Mouse (Mus musculus): ENCODE measurements around the gene Slc15a4.

The Slc15a4 gene

DNA sequence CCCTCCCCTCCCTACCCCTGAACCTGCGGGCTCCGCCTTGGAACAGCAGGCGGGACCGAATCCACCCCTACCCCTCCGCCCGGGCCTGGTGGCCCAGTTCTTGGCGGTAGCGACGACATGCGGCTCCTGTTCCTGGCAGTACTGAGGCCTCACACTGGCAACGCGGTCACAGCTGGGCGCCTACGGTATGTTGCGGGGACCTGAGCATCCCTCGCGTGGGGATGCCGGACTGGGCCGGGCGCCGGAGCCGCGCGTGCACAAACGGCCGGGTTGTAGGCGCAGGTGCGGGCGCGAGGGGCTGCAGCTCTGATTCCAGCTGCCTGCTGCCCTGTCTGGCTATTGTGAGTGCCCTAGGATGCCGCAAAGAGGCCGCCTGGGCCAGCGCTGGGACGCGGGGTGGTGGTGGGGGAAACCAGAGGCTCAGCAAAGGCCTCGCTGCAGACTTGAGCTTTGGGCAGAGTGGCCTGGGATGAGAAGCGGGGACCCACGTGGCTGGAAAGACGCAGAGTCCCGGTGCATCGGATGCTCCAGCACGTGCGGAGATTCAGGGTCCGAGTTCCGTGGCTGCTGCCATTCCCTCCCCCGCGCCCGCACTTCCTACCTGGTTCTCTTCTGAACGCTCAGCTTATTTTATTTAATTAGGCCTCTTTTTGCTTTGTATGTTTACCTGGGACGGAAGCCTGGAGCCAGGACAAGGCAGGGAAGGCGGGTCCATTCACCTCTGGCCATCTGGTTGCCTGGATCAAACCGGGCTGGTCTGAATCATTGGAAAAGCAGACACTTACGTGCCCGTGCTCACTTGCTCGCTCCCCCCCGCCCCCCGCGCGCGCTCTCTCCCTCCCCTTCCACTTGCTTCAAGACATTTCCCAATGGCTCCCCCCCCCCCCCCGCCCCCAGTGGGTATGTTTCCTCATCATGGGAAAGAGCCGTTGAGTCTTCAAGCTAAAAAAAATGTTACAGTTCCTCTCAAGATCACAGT is at the start of gene Slc15a4, which contains the start of gene Glt1d1:
Gene Slc15a4, minus strand, starts transcription at position 731 of the 979 bp plus-strand sequence.
Gene Glt1d1, plus strand, starts transcription at position 96 of the 979 bp plus-strand sequence.
- no peak for DNase-seq (ENCODE audit: low spot score)

DNA sequence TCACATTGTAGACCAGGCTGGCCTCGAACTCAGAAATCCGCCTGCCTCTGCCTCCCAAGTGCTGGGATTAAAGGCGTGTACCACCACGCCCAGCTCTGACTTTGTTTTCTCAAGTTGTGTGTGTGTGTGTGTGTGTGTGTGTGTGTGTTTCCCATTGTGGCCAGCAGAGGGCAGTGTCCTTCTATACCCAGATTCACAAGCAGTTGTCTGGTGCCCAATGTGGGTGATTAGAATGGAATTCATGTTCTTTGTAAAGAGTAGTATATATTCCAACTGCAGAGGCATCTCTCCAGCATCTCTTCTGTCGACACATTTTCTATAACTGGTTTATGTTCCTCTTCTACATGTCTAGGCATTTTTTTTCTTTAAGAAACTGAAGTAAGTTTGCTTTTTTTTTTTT is 45.8 kb upstream of the Slc15a4 start:
- DNase-seq (ENCODE audit: low spot score), result no peak

- DNase-seq (ENCODE audit: low spot score), result no peak
Observed at GRCm38 (mm10) chr5:127677561-127677960, 44.9 kb upstream of the Slc15a4 start.

DNA sequence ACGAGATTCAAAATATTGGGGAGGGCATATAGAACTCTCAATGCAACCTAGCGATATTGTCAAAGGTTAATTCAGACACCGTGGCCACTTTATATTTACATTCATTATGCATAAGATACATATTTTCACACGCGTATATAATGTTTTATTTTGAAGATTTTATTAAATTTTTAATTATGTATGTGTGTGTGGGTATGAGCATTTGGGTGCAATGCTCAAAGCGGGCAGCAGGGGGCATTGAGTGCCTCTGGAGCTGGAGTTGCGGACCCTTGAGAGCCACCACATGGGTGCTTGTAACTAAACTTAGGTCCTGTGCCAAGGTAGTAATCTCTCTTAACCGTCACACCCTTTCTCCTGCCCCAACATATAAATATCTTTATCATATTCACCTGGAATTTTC is 41.2 kb upstream of the Slc15a4 start:
- no peak for DNase-seq (ENCODE audit: low spot score)

- no peak for DNase-seq (ENCODE audit: low spot score)
Observed at GRCm38 (mm10) chr5:127660979-127661378, 28.3 kb upstream of the Slc15a4 start.

GRCm38 (mm10) chr5:127660267-127660666 is 27.6 kb upstream of the Slc15a4 start:
- no peak for DNase-seq (ENCODE audit: low spot score)

DNA sequence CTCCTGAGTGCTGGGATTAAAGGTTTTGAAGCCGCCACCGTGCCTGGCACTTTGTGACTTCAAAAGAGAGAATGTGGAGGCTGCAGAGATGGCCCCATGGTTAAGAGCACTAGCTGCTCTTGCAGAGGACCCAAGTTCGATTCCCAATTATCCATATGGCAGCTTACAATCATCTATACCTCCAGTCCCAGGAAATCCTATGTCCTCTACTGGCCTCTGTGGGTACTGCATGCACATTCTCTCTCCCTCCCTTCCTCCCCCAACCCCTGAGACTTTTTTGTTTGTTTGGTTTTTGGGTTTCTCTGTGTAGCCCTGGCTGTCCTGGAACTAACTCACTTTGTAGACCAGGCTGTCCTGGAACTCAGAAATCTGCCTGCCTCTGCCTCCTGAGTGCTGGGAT is 26.6 kb upstream of the Slc15a4 start:
- DNase-seq (ENCODE audit: low spot score), result no peak

DNA sequence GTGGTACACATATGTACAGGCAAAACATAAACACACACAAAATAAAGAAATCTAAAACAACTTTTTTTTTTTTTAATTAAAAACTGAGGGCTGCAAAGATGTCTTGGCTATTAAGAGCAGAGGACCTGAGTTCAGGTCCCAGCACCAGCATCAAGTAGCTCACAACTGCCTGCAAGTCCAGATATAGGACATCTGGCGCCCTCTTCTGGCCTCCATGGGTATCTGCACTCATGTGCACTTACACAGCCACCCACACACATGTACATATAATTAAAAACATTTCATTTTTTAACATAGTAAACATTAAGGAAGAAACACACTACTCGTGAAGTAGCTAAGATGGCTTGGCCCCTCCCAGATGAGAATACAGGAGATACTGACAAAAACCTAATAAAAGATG is 25.6 kb upstream of the Slc15a4 start:
- no peak for DNase-seq (ENCODE audit: low spot score)

DNA sequence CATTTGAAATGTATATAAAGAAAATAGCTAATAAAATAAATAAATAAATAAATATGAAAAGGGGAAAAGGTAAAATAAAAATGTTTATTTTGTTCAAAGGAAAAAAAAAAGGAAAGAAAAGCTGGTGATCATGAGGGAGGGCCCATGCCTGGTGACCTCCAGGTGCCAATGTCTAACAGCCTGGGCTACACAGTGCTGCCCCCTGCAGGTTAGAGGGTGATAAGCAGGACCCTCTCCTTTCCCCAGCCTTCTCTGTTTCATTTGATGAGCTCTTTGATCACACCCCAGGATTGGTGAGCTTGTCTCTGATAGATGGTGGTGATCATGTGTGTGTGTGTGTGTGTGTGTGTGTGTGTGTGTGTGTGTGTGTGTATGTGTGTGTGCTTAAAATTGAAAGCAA is 16.4 kb upstream of the Slc15a4 start:
- DNase-seq (ENCODE audit: low spot score), result no peak

GRCm38 (mm10) chr5:127648046-127648445 is 15.3 kb upstream of the Slc15a4 start:
- no peak for DNase-seq (ENCODE audit: low spot score)

- no peak for DNase-seq (ENCODE audit: low spot score)
Observed at GRCm38 (mm10) chr5:127641185-127641958, 8.7 kb upstream of the Slc15a4 start.

DNA sequence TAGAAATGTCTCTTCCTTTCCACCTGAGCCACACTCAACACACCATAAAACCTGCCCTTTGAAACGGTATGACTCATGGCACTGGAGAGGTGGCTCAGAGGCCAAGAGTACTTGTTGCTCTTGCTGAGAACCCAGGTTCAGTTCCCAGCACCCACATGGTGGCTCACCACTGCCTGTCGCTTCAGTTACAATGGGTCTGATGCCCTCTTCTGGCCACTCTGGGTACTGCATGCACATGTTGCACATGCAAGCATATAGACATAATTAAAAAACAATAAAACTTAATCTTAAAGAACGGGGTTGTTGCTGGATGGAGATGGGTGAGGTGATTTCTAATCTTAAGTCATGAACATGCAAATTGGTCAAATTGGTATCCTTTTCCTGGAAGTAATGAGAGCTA is 7.7 kb upstream of the Slc15a4 start:
- no peak for DNase-seq (ENCODE audit: low spot score)

DNA sequence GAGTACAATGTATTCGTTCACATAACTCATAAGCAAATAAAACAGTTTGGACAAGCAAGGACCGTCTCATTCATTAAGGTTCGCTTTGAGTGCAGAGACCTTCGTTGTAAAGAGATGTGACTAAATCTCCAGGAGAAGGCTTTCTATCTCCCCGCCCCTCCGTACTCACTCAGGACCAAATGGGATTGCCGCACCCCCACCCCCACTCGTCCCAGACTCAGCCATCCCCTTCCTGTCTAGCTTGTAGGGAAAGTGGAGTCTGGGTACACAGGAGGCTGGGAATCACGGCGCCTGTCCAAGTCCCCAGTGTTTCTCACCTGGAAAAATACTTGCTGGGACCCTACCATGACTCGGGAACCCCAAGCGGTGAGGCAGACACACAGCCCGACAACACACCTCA is 6.9 kb upstream of the Slc15a4 start:
- DNase-seq (ENCODE audit: low spot score), result no peak

DNA sequence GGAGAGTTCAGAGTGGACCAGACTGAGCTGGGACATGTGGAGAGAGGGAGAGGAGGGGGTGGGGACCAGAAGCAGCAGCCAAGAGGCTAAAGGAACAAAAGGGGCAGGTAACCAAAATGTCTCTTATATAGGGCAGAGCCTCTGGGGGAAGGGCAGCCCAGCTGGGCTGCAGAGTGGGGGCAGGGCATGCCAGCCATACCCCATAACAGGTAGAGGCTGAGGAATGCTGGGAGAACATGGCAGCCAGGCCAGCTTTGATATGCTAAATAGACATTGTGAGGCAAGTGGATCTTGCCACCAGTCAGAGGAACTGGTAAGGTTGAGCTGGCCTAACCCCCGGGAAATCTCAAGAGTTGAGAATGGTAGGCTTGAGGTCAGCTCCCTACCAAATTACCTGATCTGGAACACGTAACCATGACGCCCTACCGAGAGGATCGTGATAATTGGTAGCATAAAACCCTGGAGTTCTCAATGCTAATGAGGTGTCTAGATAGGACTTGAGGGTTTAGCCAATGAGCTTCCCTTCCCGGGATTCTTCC is 6.4 kb upstream of the Slc15a4 start:
- DNase-seq (ENCODE audit: low spot score), result no peak

DNA sequence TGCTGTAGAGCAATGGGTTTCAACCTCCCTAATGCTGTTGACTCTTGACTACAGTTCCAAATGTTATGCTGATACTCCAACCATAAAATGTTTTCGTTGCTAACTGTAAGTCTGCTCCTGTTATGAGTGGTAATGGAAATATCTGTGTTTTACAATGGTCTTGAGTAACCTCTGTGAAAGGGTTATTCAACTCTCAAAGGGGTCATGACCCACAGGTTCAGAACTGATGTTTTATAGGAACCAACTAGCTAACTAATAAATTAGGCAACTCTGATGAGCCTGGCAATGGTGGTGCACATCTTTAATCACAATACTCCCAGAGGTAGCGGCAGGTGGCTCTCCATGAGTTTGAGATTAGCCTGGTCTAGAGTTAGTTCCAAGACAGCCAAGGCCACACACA is 5.5 kb upstream of the Slc15a4 start:
- DNase-seq (ENCODE audit: low spot score), result no peak

DNA sequence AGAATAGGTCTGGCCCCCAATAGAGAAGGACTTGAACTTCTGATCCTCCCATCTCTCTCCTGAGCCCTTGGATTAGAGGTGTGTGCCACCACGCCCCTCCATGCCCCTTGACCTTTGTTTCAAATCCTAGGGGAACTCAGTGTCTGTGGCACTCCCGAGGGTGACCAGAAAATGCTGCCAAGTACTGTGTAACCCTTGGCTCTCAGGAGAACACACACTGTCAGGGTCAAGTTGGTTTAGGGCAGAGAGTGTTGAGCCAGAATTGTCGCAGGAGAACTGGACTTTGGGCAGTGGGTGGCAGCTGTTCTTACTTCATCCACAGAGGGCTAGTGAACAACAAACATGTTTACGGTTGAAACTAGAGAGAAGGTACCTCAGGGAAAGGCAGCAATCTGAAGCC is 4.9 kb upstream of the Slc15a4 start:
- DNase-seq (ENCODE audit: low spot score), result no peak

DNA sequence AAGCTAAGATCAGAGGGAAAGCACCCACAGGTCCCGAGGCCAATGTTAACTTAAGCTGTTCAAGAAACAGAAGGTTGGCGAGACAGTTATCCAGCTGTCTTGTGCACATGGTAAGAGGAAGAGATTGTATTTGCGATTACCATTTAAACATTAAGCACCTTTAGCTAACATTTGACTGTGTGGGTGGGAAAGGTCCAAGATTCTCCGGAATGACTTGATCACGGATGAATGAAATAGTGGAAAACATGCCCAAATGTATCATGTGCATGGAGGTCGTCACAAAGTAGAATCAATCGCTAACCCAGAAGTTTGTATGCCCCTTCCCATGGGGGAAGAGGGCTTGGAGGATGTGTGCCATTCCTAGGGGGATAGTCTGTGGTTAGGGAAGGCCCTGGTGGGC is 969 bp upstream of the Slc15a4 start:
- DNase-seq (ENCODE audit: low spot score), result no peak

DNA sequence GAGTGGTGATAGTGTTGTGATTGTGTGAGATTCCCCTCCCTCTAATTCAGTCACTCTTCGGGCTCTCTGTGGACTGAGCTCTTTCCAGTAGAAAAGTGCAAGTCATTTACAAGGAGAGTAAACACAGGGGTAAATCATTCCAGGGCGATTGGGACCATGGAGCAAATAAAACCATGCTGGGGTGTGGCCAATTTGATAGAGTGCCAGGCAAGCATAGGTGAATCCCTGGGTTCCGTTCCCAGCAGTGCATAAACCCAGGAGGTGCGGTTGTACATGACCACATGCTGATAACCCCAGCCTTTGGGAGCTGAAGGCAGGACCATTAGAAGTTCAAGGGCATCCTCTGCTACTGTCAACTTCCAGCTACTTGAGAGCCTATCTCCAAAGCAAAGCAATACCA is 491 bp upstream of the Slc15a4 start:
- no peak for DNase-seq (ENCODE audit: low spot score)

DNA sequence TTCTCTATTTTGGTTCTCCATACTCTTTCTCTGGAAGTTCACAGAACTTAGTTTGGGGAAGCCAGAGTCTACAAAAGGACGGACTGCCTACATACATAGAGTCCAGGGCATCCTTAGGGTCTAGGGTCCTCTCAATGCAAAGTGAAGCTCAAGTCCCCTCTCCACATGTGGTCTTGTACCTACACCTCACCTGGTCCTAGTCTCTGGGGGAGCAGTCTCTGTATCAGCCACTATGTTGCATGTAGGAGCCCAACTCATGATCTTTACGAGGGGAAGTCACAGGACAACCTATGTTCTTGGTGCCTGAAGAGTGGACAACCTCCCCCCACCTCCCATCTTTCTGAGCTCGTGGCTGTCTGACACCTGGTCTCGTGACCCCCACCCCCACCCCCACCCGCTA is 1.0 kb downstream of the Slc15a4 start:
- DNase-seq (ENCODE audit: low spot score), result no peak

DNA sequence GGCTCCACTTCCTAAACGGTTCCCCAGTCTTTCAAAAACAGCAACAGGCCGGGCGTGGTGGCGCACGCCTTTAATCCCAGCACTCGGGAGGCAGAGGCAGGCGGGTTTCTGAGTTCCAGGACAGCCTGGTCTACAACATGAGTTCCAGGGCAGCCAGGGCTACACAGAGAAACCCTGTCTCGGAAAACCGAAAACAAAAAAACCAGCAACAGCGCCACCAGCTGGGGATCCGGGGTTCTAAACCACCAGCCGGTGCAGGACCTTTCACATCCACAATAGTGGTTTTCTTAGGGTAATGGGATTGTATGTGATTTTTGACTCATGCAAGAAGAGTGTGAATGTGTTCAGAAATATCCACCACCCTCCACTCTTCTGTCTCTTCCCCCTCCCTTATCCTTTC is 5.5 kb downstream of the Slc15a4 start:
- DNase-seq (ENCODE audit: low spot score), result no peak

DNA sequence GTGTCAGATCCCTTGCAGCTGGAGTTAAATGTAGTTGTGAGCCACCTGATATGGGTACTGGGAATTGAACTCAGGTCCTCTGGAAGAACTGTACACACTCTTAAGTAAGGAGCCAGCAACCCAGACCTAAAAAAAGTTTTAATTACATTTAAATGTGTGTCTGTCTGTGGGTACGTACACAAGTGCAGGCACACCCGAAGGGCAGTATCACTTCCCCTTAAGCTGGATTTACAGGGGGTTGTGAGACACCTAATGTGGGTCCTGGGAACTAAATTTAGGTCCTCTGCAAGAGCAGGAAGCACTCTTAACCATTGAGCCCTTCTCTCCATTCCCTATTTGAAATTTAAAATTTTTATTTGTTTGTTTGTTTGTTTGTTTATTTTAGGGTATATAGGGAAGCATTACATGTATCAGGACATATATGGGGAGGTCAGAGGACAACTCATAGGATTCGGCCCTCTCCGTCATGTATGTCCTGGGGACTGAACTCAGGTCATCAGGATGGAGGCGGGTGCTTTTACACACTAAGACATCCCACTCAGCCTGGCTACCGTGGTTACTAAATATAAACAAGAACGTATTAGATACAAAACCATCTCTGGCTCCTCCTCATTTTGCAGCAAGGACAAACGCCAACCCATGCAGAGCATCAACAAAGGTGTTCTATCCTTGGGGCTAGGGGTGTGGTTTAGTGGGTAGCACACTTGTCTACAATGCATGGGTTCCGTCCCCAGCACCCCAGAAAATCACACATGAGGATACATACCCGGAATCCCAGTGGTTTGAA is 8.1 kb downstream of the Slc15a4 start:
- no peak for DNase-seq (ENCODE audit: low spot score)

- DNase-seq (ENCODE audit: low spot score), result no peak
Observed at GRCm38 (mm10) chr5:127621108-127621507, 11.6 kb downstream of the Slc15a4 start.
